Mouse (Mus musculus) stomach, embryonic 14.5 days (tissue): Measurements from ENCODE around the gene Kctd13. TPM values are rescaled to one million over a fixed set of nuclear protein-coding genes. Genes with fewer than 3 reads are reported as not detected.
"Not testable (repeated sequence)": the region's sequence is repeated elsewhere in the genome, so short reads cannot be mapped to it uniquely, and the experiment has no call there.

Source experiments
- ATAC-seq: fragments of 200-750 bp; cut with Nextera tagmentation; 2 replicates; pipeline ENCODE4 v1.8.0; 2017; ENCODE audit warnings: low read depth, moderate TSS enrichment; ENCODE audit not compliant: insufficient number of reproducible peaks, insufficient read depth, low FRiP score
- H3K27ac ChIP-seq: fragments of 300-500 bp; sonication (generic); 2 replicates; pipeline ENCODE4 v1.5.1; 2014; ENCODE audit warnings: mild to moderate bottlenecking, low read length, moderate library complexity, mixed read lengths
- H3K27me3 ChIP-seq: fragments of 300-500 bp; sonication (generic); 2 replicates; pipeline ENCODE4 v1.6.1; 2014; ENCODE audit warnings: low read length, control low read depth, mixed read lengths; ENCODE audit not compliant: control insufficient read depth, insufficient read depth
- H3K36me3 ChIP-seq: fragments of 300-500 bp; sonication (generic); 2 replicates; pipeline ENCODE4 v1.6.1; 2014; ENCODE audit warnings: mild to moderate bottlenecking, control low read depth, low read length, moderate library complexity, mixed read lengths; ENCODE audit not compliant: control insufficient read depth, insufficient read depth
- H3K4me1 ChIP-seq: fragments of 300-500 bp; sonication (generic); 2 replicates; pipeline ENCODE4 v1.6.1; 2014; ENCODE audit warnings: low read length, control low read depth, mixed read lengths; ENCODE audit not compliant: control insufficient read depth, insufficient read depth
- H3K4me2 ChIP-seq: fragments of 300-500 bp; sonication (generic); replicated peaks from 2 replicates; pipeline ENCODE4 v1.6.1; 2014; ENCODE audit warnings: low read depth, low read length, control low read depth
- H3K4me3 ChIP-seq: fragments of 300-500 bp; sonication (generic); 2 replicates; pipeline ENCODE4 v1.5.1; 2014; ENCODE audit warnings: low read depth, low read length, control low read depth
- H3K9ac ChIP-seq: fragments of 300-500 bp; sonication (generic); replicated peaks from 2 replicates; pipeline ENCODE4 v1.6.1; 2014; ENCODE audit warnings: low read depth, mild to moderate bottlenecking, control low read depth, low read length, moderate library complexity, mixed read lengths
- H3K9me3 ChIP-seq: fragments of 300-500 bp; sonication (generic); 2 replicates; pipeline ENCODE4 v1.6.1; 2016; ENCODE audit warnings: low read depth, low read length, control low read depth; ENCODE audit not compliant: control insufficient read depth
- WGBS: fragments of 180-500 bp; shearing (Covaris S2); extraction: QIAGEN DNeasy Blood & Tissue Kit; methylation state at CpG from one replicate; pipeline ENCODE4 v1.1.7; 2014; 5-methylcytosine and 5-hydroxymethylcytosine counted together
- polyA plus RNA-seq: library from polyadenylated mRNA; unstranded; fragments of >200 nt; fragmentation: Nextera tagmentation; extraction: Ambion mirVana; gene quantifications from 2 replicates; pipeline ENCODE4 v1.2.1, GENCODE M21; 2014

The Kctd13 gene
- polyA plus RNA-seq, 1 experiment from 2014 or later: 16.1 TPM

GRCm38 (mm10) chr7:126897390-126898101, 31.1 kb upstream of the Kctd13 start:
- ATAC-seq: peak; percentile 7; the same call in 1 of the 2 replicates
- H3K36me3 ChIP-seq: no peaks in the 10 kb centered on the region
- H3K9ac ChIP-seq: peak overlapping the region; percentile 47
- peak overlapping the region; percentile 67 for H3K4me3 ChIP-seq
- peak overlapping the region; percentile 61; the same call in 1 of the 2 replicates for H3K27ac ChIP-seq
- peaks cover 5% of the 10 kb centered on the region; the same call in 1 of the 2 replicates for H3K4me1 ChIP-seq
- H3K9me3 ChIP-seq: no peaks in the 10 kb centered on the region
- peak overlapping the region; percentile 85 for H3K4me2 ChIP-seq
- WGBS: 21% methylated on average over 16 of the region's 16 CpGs
- no peaks in the 10 kb centered on the region for H3K27me3 ChIP-seq

GRCm38 (mm10) chr7:126898102-126898990, 30.3 kb upstream of the Kctd13 start:
- no peaks in the 10 kb centered on the region for H3K9me3 ChIP-seq
- H3K9ac ChIP-seq: peak overlapping the region; percentile 47
- 11% methylated on average over 37 of the region's 37 CpGs for WGBS
- no peaks in the 10 kb centered on the region for H3K36me3 ChIP-seq
- peak overlapping the region; percentile 61; the same call in 1 of the 2 replicates for H3K27ac ChIP-seq
- peak overlapping the region; percentile 85 for H3K4me2 ChIP-seq
- peak overlapping the region; percentile 67 for H3K4me3 ChIP-seq
- peak; percentile 95 for ATAC-seq
- peaks cover 5% of the 10 kb centered on the region; the same call in 1 of the 2 replicates for H3K4me1 ChIP-seq
- H3K27me3 ChIP-seq: no peaks in the 10 kb centered on the region

- H3K36me3 ChIP-seq, ATAC-seq, H3K4me2 ChIP-seq, H3K27me3 ChIP-seq, H3K9me3 ChIP-seq, H3K4me3 ChIP-seq, H3K27ac ChIP-seq, H3K9ac ChIP-seq, H3K4me1 ChIP-seq: not testable (repeated sequence)
- WGBS: 91% methylated on average over 7 of the region's 9 CpGs
These were observed 28.9 kb upstream of the Kctd13 start for GRCm38 (mm10) chr7:126899781-126900180.

GRCm38 (mm10) chr7:126905590-126905989, 23.1 kb upstream of the Kctd13 start:
- Histone ChIP-seq H3K4me2 (no peak overlapping the region), H3K9ac (no peak overlapping the region), H3K4me1 (no peaks in the 10 kb centered on the region), H3K27ac (no peak overlapping the region), H3K4me3 (no peak overlapping the region), H3K9me3 (no peaks in the 10 kb centered on the region), H3K27me3 (no peaks in the 10 kb centered on the region), H3K36me3 (no peaks in the 10 kb centered on the region)
- 75% methylated on average over 3 of the region's 3 CpGs for WGBS
- ATAC-seq: no peak

GRCm38 (mm10) chr7:126914844-126915243, 13.8 kb upstream of the Kctd13 start:
- Histone ChIP-seq H3K27ac (no peak overlapping the region), H3K9ac (no peak overlapping the region), H3K27me3 (no peaks in the 10 kb centered on the region), H3K9me3 (no peaks in the 10 kb centered on the region), H3K4me3 (no peak overlapping the region), H3K4me1 (no peaks in the 10 kb centered on the region), H3K36me3 (no peaks in the 10 kb centered on the region), H3K4me2 (no peak overlapping the region)
- 76% methylated on average over 3 of the region's 3 CpGs for WGBS
- no peak for ATAC-seq

GRCm38 (mm10) chr7:126918356-126918755, 10.3 kb upstream of the Kctd13 start:
- H3K27ac ChIP-seq, H3K9me3 ChIP-seq, H3K27me3 ChIP-seq, H3K9ac ChIP-seq, H3K4me2 ChIP-seq, H3K36me3 ChIP-seq, H3K4me1 ChIP-seq, ATAC-seq, H3K4me3 ChIP-seq: not testable (repeated sequence)
- WGBS: 11% methylated on average over 4 of the region's 4 CpGs

GRCm38 (mm10) chr7:126919973-126920372, 8.7 kb upstream of the Kctd13 start:
- Histone ChIP-seq H3K27me3 (no peaks in the 10 kb centered on the region), H3K4me1 (no peaks in the 10 kb centered on the region), H3K27ac (no peak overlapping the region), H3K9me3 (no peaks in the 10 kb centered on the region), H3K9ac (no peak overlapping the region), H3K36me3 (no peaks in the 10 kb centered on the region), H3K4me3 (no peak overlapping the region), H3K4me2 (no peak overlapping the region)
- WGBS: 75% methylated on average over 4 of the region's 4 CpGs
- no peak for ATAC-seq

GRCm38 (mm10) chr7:126921563-126921962, 7.1 kb upstream of the Kctd13 start:
- Histone ChIP-seq H3K9me3 (no peaks in the 10 kb centered on the region), H3K36me3 (no peaks in the 10 kb centered on the region), H3K4me1 (no peaks in the 10 kb centered on the region), H3K4me2 (no peak overlapping the region), H3K27ac (no peak overlapping the region), H3K4me3 (no peak overlapping the region), H3K9ac (no peak overlapping the region), H3K27me3 (no peaks in the 10 kb centered on the region)
- WGBS: 75% methylated on average over 2 of the region's 2 CpGs
- no peak for ATAC-seq
